8 mouse cellular contexts compared by ENCODE assay signal in the genomic region with DNA sequence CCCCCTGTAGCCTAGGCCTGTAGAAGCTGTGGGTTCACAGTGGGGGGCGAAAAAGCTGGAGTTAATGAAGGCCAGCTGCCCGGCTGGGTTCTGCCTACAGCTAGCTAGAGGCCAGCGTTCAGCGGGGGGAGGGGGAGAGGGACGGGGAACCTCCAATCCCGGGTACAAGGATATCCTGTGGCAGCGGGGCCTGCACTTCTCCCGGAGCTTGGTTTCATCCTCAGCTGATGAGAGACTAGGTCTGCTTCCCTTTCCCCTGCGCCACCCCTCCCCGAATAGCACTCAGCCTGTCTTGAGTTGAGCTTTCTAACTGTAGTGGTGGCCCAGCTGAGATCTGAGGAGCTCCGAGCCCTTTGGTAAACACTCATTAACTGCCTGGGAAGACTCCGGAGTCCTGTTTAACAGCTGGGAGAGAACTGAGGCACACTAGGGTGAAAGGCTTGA. TPM values are rescaled to one million over a fixed set of nuclear protein-coding genes. Genes with fewer than 3 reads are reported as not detected.
DNase-seq lines count a peak whose midpoint lies in the region; ATAC-seq and TF ChIP-seq lines count a peak whose summit lies in the region.

No protein-coding gene starts in this region.

- WGBS in heart, embryonic 10.5 days, result 10% methylated on average over 12 of the region's 12 CpGs
- 17% methylated on average over 12 of the region's 12 CpGs for WGBS in heart, embryonic 14.5 days
- WGBS in liver, embryonic 12.5 days (ENCODE audit: insufficient replicate concordance), result 33% methylated on average over 12 of the region's 12 CpGs
- 13% methylated on average over 12 of the region's 12 CpGs for WGBS in olfactory bulb, adult 2 months

- no peaks in the 10 kb centered on the region for H3K27me3 ChIP-seq in heart, embryonic 10.5 days (ENCODE audit: insufficient read depth, poor library complexity, severe bottlenecking)
- H3K27me3 ChIP-seq in heart, embryonic 14.5 days (ENCODE audit: control insufficient read depth, insufficient read depth, low read length), result no peaks in the 10 kb centered on the region
- H3K27me3 ChIP-seq in liver, embryonic 12.5 days (replicated peaks), result peaks cover 44% of the 10 kb centered on the region

- H3K9ac ChIP-seq in heart, embryonic 14.5 days (ENCODE audit: low read length), result peak overlapping the region; percentile 61
- H3K9ac ChIP-seq in liver, embryonic 12.5 days, result 0 out of 2 replicates have a peak overlapping the region, but pooled peaks have one; percentile 1

- H3K4me3 ChIP-seq in heart, embryonic 10.5 days, result peak overlapping the region; percentile 33
- H3K4me3 ChIP-seq in heart, embryonic 14.5 days (ENCODE audit: control insufficient read depth in 1 of 2, insufficient read depth in 1 of 2, low read depth in 1 of 2, low read length in 2 of 2), result no peak overlapping the region
- no peak overlapping the region for H3K4me3 ChIP-seq in liver, embryonic 12.5 days
- H3K4me3 ChIP-seq in olfactory bulb, adult 2 months (ENCODE audit: insufficient read depth, low read depth, low read length), result no peak overlapping the region

- no peak for TF ChIP-seq POLR2A in olfactory bulb, adult 2 months (IDR thresholded peaks at IDR 0.05; ENCODE audit: insufficient read depth, low read depth, low read length)

- no peak for ATAC-seq in heart, embryonic 14.5 days (ENCODE audit: insufficient number of reproducible peaks, insufficient read depth, low FRiP score, low read depth)
- ATAC-seq in liver, embryonic 12.5 days, result 0 out of 2 replicates have a peak, but pooled peaks have one; percentile 9

- peak overlapping the region; percentile 89 for H3K27ac ChIP-seq in heart, embryonic 10.5 days
- peak overlapping the region; percentile 49 to 57; a peak in 3 of 4 replicates for H3K27ac ChIP-seq in heart, embryonic 14.5 days (replicated peaks in 1 of 2; ENCODE audit: control insufficient read depth in 1 of 2, insufficient read depth in 1 of 2, low read depth in 2 of 2, low read length in 2 of 2)
- peak overlapping the region; percentile 57; the same call in 1 of the 2 replicates for H3K27ac ChIP-seq in liver, embryonic 12.5 days
- peak overlapping the region; percentile 73 for H3K27ac ChIP-seq in olfactory bulb, adult 2 months (ENCODE audit: insufficient read depth, low read depth, low read length)

- H3K36me3 ChIP-seq in heart, embryonic 10.5 days, result peaks cover 20% of the 10 kb centered on the region
- H3K36me3 ChIP-seq in heart, embryonic 14.5 days (ENCODE audit: control insufficient read depth, insufficient read depth, low read length), result peaks cover 6% of the 10 kb centered on the region
- H3K36me3 ChIP-seq in liver, embryonic 12.5 days, result peaks cover 42% of the 10 kb centered on the region

- TF ChIP-seq CTCF in olfactory bulb, adult 2 months (IDR thresholded peaks at IDR 0.05; ENCODE audit: insufficient read depth, low read depth, low read length), result no peak

- peak overlapping the region; percentile 22 for H3K4me2 ChIP-seq in heart, embryonic 14.5 days (ENCODE audit: low read length)
- peak overlapping the region; percentile 9 for H3K4me2 ChIP-seq in liver, embryonic 12.5 days

- no peak for DNase-seq in heart, embryonic 10.5 days (ENCODE audit: low spot score)
- no peak for DNase-seq in heart, adult 18-20 months
- peak; percentile 68 for DNase-seq in adipocyte (ENCODE audit: low spot score)
- no peak for DNase-seq in T-cell, adult 2 months (ENCODE audit: low spot score)
- DNase-seq in spleen, adult 12 weeks (ENCODE audit: low spot score), result no peak

- no peaks in the 10 kb centered on the region for H3K9me3 ChIP-seq in heart, embryonic 10.5 days
- H3K9me3 ChIP-seq in heart, embryonic 14.5 days (ENCODE audit: control insufficient read depth, low read length), result no peaks in the 10 kb centered on the region
- H3K9me3 ChIP-seq in liver, embryonic 12.5 days (replicated peaks), result no peaks in the 10 kb centered on the region

- H3K4me1 ChIP-seq in heart, embryonic 10.5 days, result peaks cover 81% of the 10 kb centered on the region
- H3K4me1 ChIP-seq in heart, embryonic 14.5 days (ENCODE audit: control insufficient read depth in 2 of 2, insufficient read depth in 2 of 2, low read length in 2 of 2), result peaks cover 48 to 66% of the 10 kb centered on the region in 2 experiments
- H3K4me1 ChIP-seq in liver, embryonic 12.5 days, result peaks cover 78% of the 10 kb centered on the region
- peaks cover 60% of the 10 kb centered on the region for H3K4me1 ChIP-seq in olfactory bulb, adult 2 months (ENCODE audit: control insufficient read depth, insufficient read depth, low read length)

RNA-seq across cellular contexts. Expression of gene Rara, which starts 1.7 kb away (rescaled TPM):
- polyA plus RNA-seq in heart, embryonic 10.5 days (2016; fragmentation: Nextera tagmentation; extraction: Ambion mirVana), result 30.4 and 36.9 TPM in 2 replicates
- total RNA-seq in heart, adult 18-20 months (2021), result 10 to 100 TPM in 1 of 2 experiments, 1 to 10 TPM in 1; 8.7 to 10.1 TPM
- 31.4 and 33.4 TPM in 2 replicates for polyA plus RNA-seq in heart, embryonic 14.5 days (2014; fragmentation: Nextera tagmentation; extraction: Ambion mirVana)
- 6.8 and 7.1 TPM in 2 replicates for polyA plus RNA-seq in liver, embryonic 12.5 days (2016; fragmentation: Nextera tagmentation; extraction: Ambion mirVana)
- polyA plus RNA-seq in olfactory bulb, adult 2 months (2012; ENCODE audit: insufficient read depth, insufficient read length, low replicate concordance, missing spikeins), result not detected in 2 replicates

RNA-seq across cellular contexts. Expression of gene Cdc6, which starts 18.3 kb away (rescaled TPM):
- polyA plus RNA-seq in heart, embryonic 10.5 days (2016; fragmentation: Nextera tagmentation; extraction: Ambion mirVana), result 39.3 and 47.7 TPM in 2 replicates
- under 1 TPM; 0.40 to 0.41 TPM for total RNA-seq in heart, adult 18-20 months (2021)
- polyA plus RNA-seq in heart, embryonic 14.5 days (2014; fragmentation: Nextera tagmentation; extraction: Ambion mirVana), result 15.6 and 17.5 TPM in 2 replicates
- polyA plus RNA-seq in liver, embryonic 12.5 days (2016; fragmentation: Nextera tagmentation; extraction: Ambion mirVana), result 86.5 and 89.9 TPM in 2 replicates
- not detected in 2 replicates for polyA plus RNA-seq in olfactory bulb, adult 2 months (2012; ENCODE audit: insufficient read depth, insufficient read length, low replicate concordance, missing spikeins)

RNA-seq across cellular contexts. Expression of gene Gjd3, which starts 56.9 kb away (rescaled TPM):
- polyA plus RNA-seq in heart, embryonic 10.5 days (2016; fragmentation: Nextera tagmentation; extraction: Ambion mirVana), result 1.0 and 1.1 TPM in 2 replicates
- total RNA-seq in heart, adult 18-20 months (2021), result under 1 TPM; 0.36 to 0.45 TPM
- 1.00 and 2.3 TPM in 2 replicates for polyA plus RNA-seq in heart, embryonic 14.5 days (2014; fragmentation: Nextera tagmentation; extraction: Ambion mirVana)
- polyA plus RNA-seq in liver, embryonic 12.5 days (2016; fragmentation: Nextera tagmentation; extraction: Ambion mirVana), result not detected in 2 replicates
- polyA plus RNA-seq in olfactory bulb, adult 2 months (2012; ENCODE audit: insufficient read depth, insufficient read length, low replicate concordance, missing spikeins), result not detected in 2 replicates

Comparison
In these comparisons a context has a peak if more than half of its experiments do, and no peak if none do; other contexts are left out.
1. RNA of gene Cdc6, which starts 18.3 kb away (polyA plus RNA-seq): 86.5 to 89.9 TPM in liver, embryonic 12.5 days, 39.3 to 47.7 TPM in heart, embryonic 10.5 days and 15.6 to 17.5 TPM in heart, embryonic 14.5 days; not detected in olfactory bulb, adult 2 months; every median in the first group is over 10 times any median in the second.
2. Peak in every context shown above with its lines, with median percentiles within 50 percentile points of each other: H3K27ac ChIP-seq.